Mouse (Mus musculus) MEL (cell line): Measurements from ENCODE around the gene Lrfn1. TPM values are rescaled to one million over a fixed set of nuclear protein-coding genes. Genes with fewer than 3 reads are reported as not detected.
"Not testable (repeated sequence)": the region's sequence is repeated elsewhere in the genome, so short reads cannot be mapped to it uniquely, and the experiment has no call there.

ENCODE experiments used
- DNase-seq: peaks from one replicate; pipeline ENCODE4 v3.0.0; 2011; ENCODE audit warnings: low read depth, low spot score
- H3K27ac ChIP-seq: 2 replicates; pipeline ENCODE4 v1.5.1; 2012; ENCODE audit warnings: low read depth, mild to moderate bottlenecking, control low read depth, low read length, moderate library complexity; ENCODE audit not compliant: control insufficient read depth
- H3K27me3 ChIP-seq, 2 experiments: fragments of 150-350 bp in 1 of 2; sonication (generic) in 1 of 2; 2 replicates each; pipeline ENCODE4 v1.6.1; 2012; ENCODE audit warnings: low read length in 2 of 2, mild to moderate bottlenecking in 2 of 2, improper control_type of control experiment in 1 of 2, moderate library complexity in 1 of 2; ENCODE audit not compliant: insufficient read depth in 2 of 2, control insufficient read depth in 1 of 2
- H3K36me3 ChIP-seq, 2 experiments: 2 replicates each; pipeline ENCODE4 v1.6.1; 2012 to 2014; ENCODE audit warnings: low read length in 2 of 2, improper control_type of control experiment in 1 of 2, inconsistent platforms in 1 of 2, mild to moderate bottlenecking in 1 of 2; ENCODE audit not compliant: insufficient read depth in 2 of 2, control insufficient read depth in 1 of 2
- H3K4me1 ChIP-seq, 2 experiments: fragments of 150-350 bp in 1 of 2; sonication (generic) in 1 of 2; 2 replicates each; pipeline ENCODE4 v1.6.1; 2012; ENCODE audit warnings: low read length in 2 of 2, improper control_type of control experiment in 1 of 2, mild to moderate bottlenecking in 1 of 2; ENCODE audit not compliant: insufficient read depth in 2 of 2, control insufficient read depth in 1 of 2
- H3K4me3 ChIP-seq, 2 experiments: fragments of 150-350 bp in 1 of 2; sonication (generic) in 1 of 2; 2 replicates each; pipeline ENCODE4 v1.5.1; 2012; ENCODE audit warnings: low read depth in 2 of 2, low read length in 2 of 2, mild to moderate bottlenecking in 2 of 2, moderate library complexity in 2 of 2, control low read depth in 1 of 2, improper control_type of control experiment in 1 of 2; ENCODE audit not compliant: control insufficient read depth in 1 of 2, insufficient read depth in 1 of 2
- H3K79me2 ChIP-seq: 2 replicates; pipeline ENCODE4 v1.6.1; 2012; ENCODE audit warnings: mild to moderate bottlenecking, low read length, moderate library complexity; ENCODE audit not compliant: control insufficient read depth, poor library complexity, insufficient read depth
- H3K9ac ChIP-seq: 2 replicates; pipeline ENCODE4 v1.6.1; 2012; ENCODE audit warnings: low read depth, mild to moderate bottlenecking, control low read depth, low read length, moderate library complexity; ENCODE audit not compliant: control insufficient read depth, poor library complexity, severe bottlenecking
- H3K9me3 ChIP-seq: fragments of 150-350 bp; sonication (generic); replicated peaks from 2 replicates; pipeline ENCODE4 v1.6.1; 2012; ENCODE audit warnings: mild to moderate bottlenecking, low read length, improper control_type of control experiment, moderate library complexity; ENCODE audit not compliant: insufficient read depth
- E2F4 ChIP-seq: IDR thresholded peaks from 2 replicates; pipeline ENCODE4 v1.6.1; 2011; ENCODE audit warnings: low read depth, low read length, improper control_type of control experiment, borderline replicate concordance
- EP300 ChIP-seq, 2 experiments: IDR thresholded peaks; 2 replicates each; pipeline ENCODE4 v1.6.1; 2011; ENCODE audit warnings: improper control_type of control experiment in 2 of 2, low read length in 2 of 2, low read depth in 1 of 2, mild to moderate bottlenecking in 1 of 2
- GATA1 ChIP-seq: IDR thresholded peaks from 2 replicates; pipeline ENCODE4 v1.6.1; 2011; ENCODE audit warnings: low read depth, low read length, improper control_type of control experiment
- MAX ChIP-seq: IDR thresholded peaks from 2 replicates; pipeline ENCODE4 v1.6.1; 2011; ENCODE audit warnings: low read length, improper control_type of control experiment
- MAZ ChIP-seq: IDR thresholded peaks from 2 replicates; pipeline ENCODE4 v1.6.1; 2012; ENCODE audit warnings: low read depth, mild to moderate bottlenecking, inconsistent platforms, low read length, improper control_type of control experiment
- MXI1 ChIP-seq: IDR thresholded peaks from 2 replicates; pipeline ENCODE4 v1.6.1; 2011; ENCODE audit warnings: mild to moderate bottlenecking, low read depth, low read length, improper control_type of control experiment
- SIN3A ChIP-seq: IDR thresholded peaks from 2 replicates; pipeline ENCODE4 v1.6.1; 2012; ENCODE audit warnings: low read length, improper control_type of control experiment, inconsistent platforms
- TCF12 ChIP-seq: IDR thresholded peaks from 2 replicates; pipeline ENCODE4 v1.6.1; 2014; ENCODE audit warnings: low read depth, mild to moderate bottlenecking, inconsistent platforms, low read length, improper control_type of control experiment, moderate library complexity
- polyA plus RNA-seq, 2 experiments: library from polyadenylated mRNA; stranded (reverse) in 1 of 2; unstranded in 1 of 2; fragments of >175 nt in 1 of 2; fragments of >200 nt in 1 of 2; gene quantifications; 2 replicates each; pipeline versions ENCODE4 v1.2.1 to v1.2.4; 2012; ENCODE audit warnings: low replicate concordance in 2 of 2, low read depth in 1 of 2; ENCODE audit not compliant: insufficient read length in 2 of 2, insufficient read depth in 1 of 2, missing spikeins in 1 of 2
- total RNA-seq: library from RNA; depleted of rRNA; stranded (reverse); fragments of 300-350 nt; gene quantifications from 2 replicates; pipeline ENCODE4 v1.2.3, GENCODE M21; 2012; rRNA removed

Lrfn1 gene
- total and polyA plus RNA-seq, 3 experiments, result 1.9 to 5.8 TPM; not detected in 1

- Histone ChIP-seq H3K36me3 (no peaks in the 10 kb centered on the region), H3K4me3 (no peak overlapping the region), H3K27me3 (no peaks in the 10 kb centered on the region), H3K9ac (no peak overlapping the region), H3K9me3 (no peaks in the 10 kb centered on the region), H3K79me2 (no peaks in the 10 kb centered on the region; the same call in 1 of the 2 replicates), H3K4me1 (no peaks in the 10 kb centered on the region), H3K27ac (no peak overlapping the region)
- DNase-seq, result peak; percentile 54
- peak; percentile 83 for TF ChIP-seq SIN3A
- no peak for TF ChIP-seq EP300 (IDR thresholded peaks at IDR 0.05; ENCODE audit: low read depth in 1 of 2, low read length in 2 of 2)
Observed at GRCm38 (mm10) chr7:28505585-28505984, 53.8 kb downstream of the Lrfn1 start.

DNA sequence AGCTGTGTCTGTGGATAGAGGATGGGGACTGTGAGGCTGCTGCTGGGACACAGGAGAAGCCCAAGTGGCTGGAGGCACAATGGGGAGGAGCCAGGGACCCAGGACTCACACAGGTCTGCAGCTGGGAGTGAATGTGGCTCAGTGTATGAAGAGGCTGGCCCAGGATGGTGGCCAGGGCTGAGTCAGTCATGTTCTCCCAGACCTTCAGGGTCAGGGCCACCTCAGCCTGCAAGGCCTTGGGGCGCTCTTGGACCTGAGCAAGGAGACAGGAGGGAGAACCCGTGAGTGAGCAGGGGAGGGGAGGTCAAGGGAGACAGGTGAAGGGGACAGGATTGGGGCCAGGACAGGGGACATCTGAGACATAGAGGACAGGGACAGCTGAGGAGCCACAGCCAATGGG is 57.3 kb downstream of the Lrfn1 start:
- H3K9ac ChIP-seq, H3K27me3 ChIP-seq, H3K4me3 ChIP-seq, H3K36me3 ChIP-seq, DNase-seq, H3K79me2 ChIP-seq, H3K9me3 ChIP-seq, H3K27ac ChIP-seq, H3K4me1 ChIP-seq: not testable (repeated sequence)

DNA sequence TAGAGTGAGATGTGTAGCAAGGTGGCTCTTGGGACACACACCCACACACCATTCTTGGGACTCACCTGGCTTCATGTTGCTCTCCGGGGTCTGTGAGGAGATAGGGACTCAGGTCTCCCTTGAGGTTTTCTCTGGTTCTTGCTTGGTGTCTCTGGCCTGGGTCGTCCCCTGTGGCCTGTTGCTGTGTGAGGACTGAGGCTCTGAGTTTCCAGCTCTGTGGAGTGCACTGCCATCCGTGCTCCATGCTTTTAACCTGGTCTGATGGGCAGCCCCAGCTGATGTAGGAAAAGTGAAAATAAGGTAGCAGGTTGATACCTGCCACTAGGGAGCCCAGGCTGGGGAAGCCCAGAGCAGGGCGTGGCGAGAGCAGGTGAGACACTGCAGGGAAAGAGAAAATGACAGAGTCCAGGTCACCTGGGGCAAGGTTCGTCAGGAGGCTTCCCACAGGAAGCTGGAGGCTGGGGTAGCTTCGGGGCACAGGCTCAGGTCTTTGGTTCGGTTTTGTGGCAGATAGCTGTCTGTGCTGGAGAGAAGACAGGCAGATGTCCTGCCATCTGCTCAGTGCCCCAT is 58.7 kb downstream of the Lrfn1 start, which contains the start of gene Ifnl2:
TSS of gene Ifnl2 (minus strand) at position 51 of the 570 bp plus-strand sequence.
- DNase-seq, result not testable (repeated sequence)

DNA sequence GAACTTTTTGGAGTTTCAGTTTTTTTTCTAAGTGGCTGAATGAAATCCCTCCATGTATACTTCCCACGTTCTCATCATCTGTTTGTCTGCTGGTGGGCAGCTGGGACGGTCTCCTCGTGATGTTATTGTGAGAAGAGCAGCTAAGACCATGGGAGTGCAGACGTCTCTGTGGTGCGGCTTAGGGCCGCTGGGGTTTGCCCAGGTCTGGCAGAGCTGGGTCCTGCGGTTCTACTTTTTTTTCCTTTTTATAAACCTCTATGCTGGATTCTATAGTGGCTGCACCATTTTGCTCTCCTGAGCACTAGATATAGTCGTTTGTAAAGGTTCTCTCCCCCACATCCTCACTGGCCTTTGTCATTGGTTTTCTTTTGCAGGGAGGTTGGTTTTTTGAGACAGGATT is 59.7 kb downstream of the Lrfn1 start:
- Histone ChIP-seq H3K27ac (no peak overlapping the region), H3K4me3 (no peak overlapping the region), H3K9me3 (no peaks in the 10 kb centered on the region), H3K79me2 (no peaks in the 10 kb centered on the region), H3K36me3 (no peaks in the 10 kb centered on the region), H3K4me1 (no peaks in the 10 kb centered on the region), H3K27me3 (peaks cover 0 to 2% of the 10 kb centered on the region in 2 experiments; a peak in 2 of 4 replicates), H3K9ac (no peak overlapping the region)
- DNase-seq, result no peak
- no peak for TF ChIP-seq E2F4
- TF ChIP-seq MXI1, result no peak
- TF ChIP-seq MAZ, result no peak
- TF ChIP-seq GATA1, result no peak
- TF ChIP-seq TCF12, result no peak
- TF ChIP-seq MAX, result no peak

More for the DNA sequence above, 58.7 kb downstream of the Lrfn1 start, which contains the start of gene Ifnl2:
- H3K4me3 ChIP-seq, H3K9ac ChIP-seq, H3K79me2 ChIP-seq, H3K27me3 ChIP-seq, H3K27ac ChIP-seq, H3K9me3 ChIP-seq, H3K4me1 ChIP-seq, H3K36me3 ChIP-seq: not testable (repeated sequence)

Other genes with a start within 250 kb of the Lrfn1 start
- not detected in 2 replicates for gene Eid2, start 184.1 kb upstream of the Lrfn1 start, total RNA-seq
- gene Eid2, start 184.1 kb upstream of the Lrfn1 start, polyA plus RNA-seq, result not detected
- gene Eid2b, start 174.2 kb upstream of the Lrfn1 start, total RNA-seq, result 3.2 TPM in 2 replicates
- 1 to 10 TPM in 1 of 2 experiments, not detected in 1; 5.3 TPM for gene Eid2b, start 174.2 kb upstream of the Lrfn1 start, polyA plus RNA-seq
- not detected in 2 replicates for gene Selenov, start 160.8 kb upstream of the Lrfn1 start, total RNA-seq
- not detected for gene Selenov, start 160.8 kb upstream of the Lrfn1 start, polyA plus RNA-seq
- gene Dll3, start 149.7 kb upstream of the Lrfn1 start, total RNA-seq, result 0.15 and 0.16 TPM in 2 replicates
- gene Dll3, start 149.7 kb upstream of the Lrfn1 start, polyA plus RNA-seq, result under 1 TPM in 1 of 2 experiments, not detected in 1; 0.57 TPM
- 142 and 167 TPM in 2 replicates for gene Timm50, start 139.9 kb upstream of the Lrfn1 start, total RNA-seq
- 100 to 1,000 TPM in 1 of 2 experiments, not detected in 1; 216 TPM for gene Timm50, start 139.9 kb upstream of the Lrfn1 start, polyA plus RNA-seq
- gene Supt5, start 113.2 kb upstream of the Lrfn1 start, total RNA-seq, result 63.3 and 66.0 TPM in 2 replicates
- gene Supt5, start 113.2 kb upstream of the Lrfn1 start, polyA plus RNA-seq, result 100 to 1,000 TPM; 156 to 448 TPM
- gene Rps16, start 101.3 kb upstream of the Lrfn1 start, total RNA-seq, result 2,133 and 2,343 TPM in 2 replicates
- 1,000 to 10,000 TPM; 1,661 to 1,740 TPM for gene Rps16, start 101.3 kb upstream of the Lrfn1 start, polyA plus RNA-seq
- gene Plekhg2, start 79.4 kb upstream of the Lrfn1 start, total RNA-seq, result 1.1 and 1.8 TPM in 2 replicates
- gene Plekhg2, start 79.4 kb upstream of the Lrfn1 start, polyA plus RNA-seq, result 1 to 10 TPM in 1 of 2 experiments, not detected in 1; 9.2 TPM
- gene Zfp36, start 71.7 kb upstream of the Lrfn1 start, total RNA-seq, result 0.50 and 0.65 TPM in 2 replicates
- gene Zfp36, start 71.7 kb upstream of the Lrfn1 start, polyA plus RNA-seq, result 1 to 10 TPM in 1 of 2 experiments, not detected in 1; 2.8 TPM
- 23.7 and 31.1 TPM in 2 replicates for gene Med29, start 59.3 kb upstream of the Lrfn1 start, total RNA-seq
- 10 to 100 TPM in 1 of 2 experiments, not detected in 1; 39.6 TPM for gene Med29, start 59.3 kb upstream of the Lrfn1 start, polyA plus RNA-seq
- gene Paf1, start 59.0 kb upstream of the Lrfn1 start, total RNA-seq, result 49.9 and 53.5 TPM in 2 replicates
- gene Paf1, start 59.0 kb upstream of the Lrfn1 start, polyA plus RNA-seq, result 100 to 1,000 TPM in 1 of 2 experiments, 10 to 100 TPM in 1; 99.9 to 645 TPM
- 25.1 and 31.2 TPM in 2 replicates for gene Gmfg, start 14.5 kb upstream of the Lrfn1 start, total RNA-seq
- 10 to 100 TPM in 1 of 2 experiments, not detected in 1; 25.0 TPM for gene Gmfg, start 14.5 kb upstream of the Lrfn1 start, polyA plus RNA-seq
- gene Ifnl2, start 58.5 kb downstream of the Lrfn1 start, total RNA-seq, result not detected in 2 replicates
- not detected for gene Ifnl2, start 58.5 kb downstream of the Lrfn1 start, polyA plus RNA-seq
- gene Ifnl3, start 70.9 kb downstream of the Lrfn1 start, total RNA-seq, result not detected in 2 replicates
- gene Ifnl3, start 70.9 kb downstream of the Lrfn1 start, polyA plus RNA-seq, result not detected
- gene Sycn, start 88.9 kb downstream of the Lrfn1 start, total RNA-seq, result not detected in 2 replicates
- gene Sycn, start 88.9 kb downstream of the Lrfn1 start, polyA plus RNA-seq, result not detected
- not detected in 2 replicates for gene Nccrp1, start 95.3 kb downstream of the Lrfn1 start, total RNA-seq
- gene Nccrp1, start 95.3 kb downstream of the Lrfn1 start, polyA plus RNA-seq, result not detected
- gene Samd4b, start 146.2 kb downstream of the Lrfn1 start, total RNA-seq, result 6.4 and 7.2 TPM in 2 replicates
- gene Samd4b, start 146.2 kb downstream of the Lrfn1 start, polyA plus RNA-seq, result 10 to 100 TPM in 1 of 2 experiments, not detected in 1; 45.9 TPM
- gene Pak4, start 146.2 kb downstream of the Lrfn1 start, total RNA-seq, result 9.3 and 9.7 TPM in 2 replicates
- gene Pak4, start 146.2 kb downstream of the Lrfn1 start, polyA plus RNA-seq, result 10 to 100 TPM in 1 of 2 experiments, not detected in 1; 26.6 TPM
- gene Acp7, start 179.4 kb downstream of the Lrfn1 start, total RNA-seq, result not detected in 2 replicates
- gene Acp7, start 179.4 kb downstream of the Lrfn1 start, polyA plus RNA-seq, result not detected
- not detected in 2 replicates for gene Fbxo27, start 240.9 kb downstream of the Lrfn1 start, total RNA-seq
- gene Fbxo27, start 240.9 kb downstream of the Lrfn1 start, polyA plus RNA-seq, result not detected